Mouse (Mus musculus) megakaryocyte progenitor cell, adult 5-6 weeks (primary cell): ENCODE measurements around the gene Slc25a47. TPM values are rescaled to one million over a fixed set of nuclear protein-coding genes. Genes with fewer than 3 reads are reported as not detected.

Source experiments
- ATAC-seq: replicated peaks from 2 replicates; pipeline ENCODE4 v1.8.0; 2016; ENCODE audit warnings: mild to moderate bottlenecking, moderate TSS enrichment, inconsistent platforms; ENCODE audit not compliant: poor library complexity
- total RNA-seq, 2 experiments: library from RNA; stranded (forward) in 1 of 2; stranded (reverse) in 1 of 2; fragments of 157-497, 149-512 nt in 1 of 2; fragments of 200-1000 nt in 1 of 2; gene quantifications; 2 replicates each; pipeline versions ENCODE4 v1.2.3 to v1.2.4; 2015 to 2017

The Slc25a47 gene
- total RNA-seq (2015) = 3.0 and 4.5 TPM in 2 replicates
- total RNA-seq (2017) = 5.1 and 5.4 TPM in 2 replicates

GRCm38 (mm10) chr12:108835840-108836409 is at the start of gene Slc25a47, which contains the start of gene Slc25a29:
TSS of gene Slc25a47 (plus strand) at chr12:108836046.
TSS of gene Slc25a29 (minus strand) at chr12:108835883.
- peak; percentile 81 for ATAC-seq

GRCm38 (mm10) chr12:108787329-108787728 is 48.5 kb upstream of the Slc25a47 start:
- no peak for ATAC-seq

- peak; percentile 42 for ATAC-seq
Measured at GRCm38 (mm10) chr12:108792152-108792545, 43.7 kb upstream of the Slc25a47 start.

- peak; percentile 72 for ATAC-seq
Measured at GRCm38 (mm10) chr12:108792546-108793452, 43.0 kb upstream of the Slc25a47 start, which contains the start of gene Yy1. TSS of gene Yy1 (plus strand) at chr12:108792973.

- no peak for ATAC-seq
Measured at GRCm38 (mm10) chr12:108793453-108793941, 42.3 kb upstream of the Slc25a47 start.

GRCm38 (mm10) chr12:108794078-108794711 is 41.7 kb upstream of the Slc25a47 start:
- peak; percentile 29 for ATAC-seq

- ATAC-seq = peak; percentile 13; the same call in 1 of the 2 replicates
Measured at GRCm38 (mm10) chr12:108794979-108795537, 40.8 kb upstream of the Slc25a47 start.

- no peak for ATAC-seq
Measured at GRCm38 (mm10) chr12:108801613-108802012, 34.2 kb upstream of the Slc25a47 start.

GRCm38 (mm10) chr12:108804388-108804787 is 31.5 kb upstream of the Slc25a47 start:
- no peak for ATAC-seq

GRCm38 (mm10) chr12:108808465-108808864 is 27.4 kb upstream of the Slc25a47 start:
- ATAC-seq = no peak

- ATAC-seq = peak; percentile 19
Measured at GRCm38 (mm10) chr12:108809771-108810170, 26.1 kb upstream of the Slc25a47 start.

- peak; percentile 59 for ATAC-seq
Measured at GRCm38 (mm10) chr12:108810309-108810708, 25.5 kb upstream of the Slc25a47 start.

- peak; percentile 68 for ATAC-seq
Measured at GRCm38 (mm10) chr12:108811133-108811532, 24.7 kb upstream of the Slc25a47 start.

GRCm38 (mm10) chr12:108812463-108812862 is 23.4 kb upstream of the Slc25a47 start:
- no peak for ATAC-seq

- ATAC-seq = no peak
Measured at GRCm38 (mm10) chr12:108814470-108814869, 21.4 kb upstream of the Slc25a47 start.

- no peak for ATAC-seq
Measured at GRCm38 (mm10) chr12:108816569-108816968, 19.3 kb upstream of the Slc25a47 start.

GRCm38 (mm10) chr12:108820461-108820860 is 15.4 kb upstream of the Slc25a47 start:
- no peak for ATAC-seq

- ATAC-seq = no peak
Measured at GRCm38 (mm10) chr12:108823036-108823435, 12.8 kb upstream of the Slc25a47 start.

GRCm38 (mm10) chr12:108824225-108824874 is 11.5 kb upstream of the Slc25a47 start:
- no peak for ATAC-seq

- no peak for ATAC-seq
Measured at GRCm38 (mm10) chr12:108825561-108826224, 10.2 kb upstream of the Slc25a47 start.
